Mouse (Mus musculus) left cerebral cortex, postnatal 14 days (tissue): ENCODE results near the gene Cbl. TPM values are rescaled to one million over a fixed set of nuclear protein-coding genes. Genes with fewer than 3 reads are reported as not detected.
A peak's percentile ranks its signal among the peaks of the same experiment; 100 is the strongest.

Source experiments
- DNase-seq, 2 experiments: peaks; one replicate each; pipeline ENCODE4 v3.0.0; 2021 to 2022; ENCODE audit warnings: low spot score in 2 of 2, mixed read lengths in 1 of 2
- intact Hi-C: fragments of 180-260 bp; cut with DNase I; formaldehyde crosslinking; loops from one replicate; pipeline ENCODE4 v1.15.1; 2025
- total RNA-seq, 2 experiments: library from RNA; stranded (reverse); gene quantifications; 2 replicates each; pipeline ENCODE4 v1.2.3; 2021

Cbl gene
- total RNA-seq, 2 experiments from 2014 or later = 44.9 to 48.9 TPM

- no peak for DNase-seq
- intact Hi-C loops = no loop called here
These were observed 9.8 kb upstream of the Cbl start for GRCm38 (mm10) chr9:44243621-44244020.

DNA sequence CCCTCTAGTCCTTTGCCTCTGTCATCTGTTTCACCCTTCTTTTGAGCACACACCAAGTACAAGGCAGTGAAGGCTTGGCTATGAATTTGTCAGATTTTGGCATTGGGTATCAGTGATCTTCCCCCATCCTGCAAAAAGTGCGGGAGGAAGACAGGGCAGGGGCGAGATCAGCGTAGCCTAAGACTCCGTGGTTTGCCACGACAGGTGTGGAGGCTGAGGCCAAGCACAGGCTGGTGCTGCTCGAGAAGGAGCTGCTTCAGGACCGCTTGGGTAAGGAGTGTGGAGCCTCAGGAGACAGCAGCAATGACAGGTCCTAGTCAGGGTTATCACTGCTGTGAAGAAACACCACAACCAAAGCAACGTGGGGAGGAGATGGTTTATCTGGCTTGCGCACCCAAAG is 7.6 kb upstream of the Cbl start:
- intact Hi-C loops = no loop called here
- DNase-seq = no peak

- intact Hi-C loops = no loop called here
- DNase-seq = no peak
These were observed 7.1 kb upstream of the Cbl start for GRCm38 (mm10) chr9:44240911-44241310.

DNA sequence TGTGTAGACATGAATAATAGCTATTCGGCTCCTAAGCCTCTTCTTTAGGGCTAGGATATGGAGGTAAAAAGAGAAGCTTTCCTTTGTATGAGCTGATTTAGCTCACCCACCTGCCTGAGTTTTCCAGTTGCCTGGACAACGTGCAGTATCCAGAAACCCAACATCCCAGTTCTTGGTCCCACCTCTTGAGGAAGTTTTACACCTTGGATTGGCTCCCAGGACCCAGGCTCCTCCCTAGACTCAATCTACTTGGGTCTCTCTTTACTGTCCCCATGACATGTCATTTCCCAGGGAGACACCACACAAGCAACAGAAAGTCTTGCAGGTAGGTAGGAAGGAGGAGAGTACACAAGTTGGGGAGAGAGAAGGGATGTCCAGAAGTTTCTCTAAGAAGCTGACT is 6.5 kb upstream of the Cbl start, which contains the start of gene Ccdc153:
Gene Ccdc153, plus strand, starts transcription at position 278 of the 400 bp plus-strand sequence.
- intact Hi-C loops = no loop called here

GRCm38 (mm10) chr9:44239447-44239846 is 5.6 kb upstream of the Cbl start:
- intact Hi-C loops = loop anchor here (2.0 to 10.0 kb wide), 4 partner anchors 29 to 255 kb away; partner anchors contain the start of gene Nlrx1
- DNase-seq = peak; percentile 50 to 63

More for the DNA sequence above, 6.5 kb upstream of the Cbl start, which contains the start of gene Ccdc153:
- peak in 1 of 2 experiments; percentile 55 for DNase-seq

- intact Hi-C loops = loop anchor here (2.0 to 10.0 kb wide), 4 partner anchors 30 to 254 kb away; partner anchors contain the start of gene Nlrx1
- no peak for DNase-seq
These were observed 4.8 kb upstream of the Cbl start for GRCm38 (mm10) chr9:44238501-44239190.

DNA sequence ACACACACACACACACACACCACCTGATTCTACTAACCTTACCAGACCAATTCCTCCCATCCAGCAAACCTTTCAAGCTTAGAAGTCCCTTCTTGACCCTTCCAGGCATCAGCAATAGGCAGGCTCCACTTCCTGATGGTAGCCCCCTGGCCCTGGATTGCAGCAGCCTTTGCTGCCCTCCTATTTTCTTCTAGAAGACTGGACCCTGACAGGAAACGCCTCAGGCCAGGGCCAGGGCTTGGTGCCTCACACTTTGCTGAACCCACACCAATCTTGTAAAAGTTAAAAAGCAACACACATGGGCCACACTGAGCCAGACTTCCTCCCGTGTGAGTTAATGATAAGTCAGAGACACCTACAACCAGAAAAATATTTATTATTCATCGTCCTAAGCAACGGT is 3.3 kb upstream of the Cbl start:
- intact Hi-C loops = loop anchor here (10.0 kb wide), 3 partner anchors 52 to 252 kb away; no protein-coding TSS in a partner anchor
- DNase-seq = no peak

DNA sequence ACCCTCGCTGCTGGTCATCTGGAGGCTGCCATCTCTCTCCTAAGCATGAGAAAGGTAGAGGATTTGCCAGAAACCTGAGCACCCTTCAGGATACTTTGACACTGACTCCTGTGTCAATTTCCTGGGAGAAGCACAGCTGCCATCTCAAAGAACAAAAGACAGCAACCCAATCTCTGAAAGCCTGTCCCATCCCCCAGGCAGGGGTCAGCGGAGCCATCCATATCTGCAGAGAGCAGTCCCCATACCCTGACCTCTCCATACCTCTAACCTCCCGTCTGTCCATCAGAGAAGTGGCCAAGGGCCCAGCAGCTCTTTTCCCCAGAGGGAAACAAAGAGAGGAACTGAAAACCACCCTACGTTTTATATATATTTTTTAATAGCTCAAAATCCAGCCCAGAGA is 2.8 kb upstream of the Cbl start:
- no peak for DNase-seq
- intact Hi-C loops = loop anchor here (10.0 kb wide), 3 partner anchors 52 to 252 kb away; no protein-coding TSS in a partner anchor

- peak; percentile 42 to 46 for DNase-seq
- intact Hi-C loops = loop anchor here (10.0 kb wide), 3 partner anchors 50 to 250 kb away; no protein-coding TSS in a partner anchor
These were observed 904 bp upstream of the Cbl start for GRCm38 (mm10) chr9:44234479-44235427.

DNA sequence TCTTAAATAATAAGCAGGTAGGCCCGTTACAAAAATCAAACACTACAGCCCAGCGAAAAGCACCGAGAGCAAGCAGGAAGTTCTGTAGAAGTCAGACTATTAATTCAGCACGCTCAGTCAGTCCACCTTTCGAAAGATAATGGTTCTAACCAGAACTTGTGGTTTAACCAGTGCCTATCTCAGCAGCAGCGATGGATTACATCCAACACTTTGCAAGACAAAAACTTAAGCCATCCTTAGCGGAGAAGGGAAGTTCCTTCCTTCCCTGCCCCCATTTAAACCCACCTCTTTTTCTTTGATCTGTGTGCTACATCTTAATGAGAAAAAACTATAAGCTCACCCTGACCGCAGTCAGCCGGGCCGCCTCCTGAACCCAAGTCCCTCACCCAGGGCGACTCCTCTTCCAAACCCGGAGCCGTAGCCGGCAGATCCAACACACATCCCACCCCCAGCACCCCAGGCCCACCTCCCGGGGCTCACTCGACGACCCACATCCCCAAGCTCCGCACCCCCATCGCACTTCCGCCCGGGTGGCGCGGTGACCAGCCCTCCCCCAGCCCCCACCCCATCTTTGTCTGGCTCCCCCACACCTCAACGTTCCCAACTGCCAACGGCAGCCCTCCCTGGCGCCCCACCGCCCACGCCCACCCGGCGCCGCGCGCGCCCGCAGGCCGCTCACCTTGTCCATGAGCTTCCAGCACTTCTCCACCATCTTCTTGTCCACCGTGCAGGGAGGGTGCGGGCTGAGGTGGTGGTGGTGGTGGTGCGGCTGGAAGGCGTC is 638 bp downstream of the Cbl start:
- DNase-seq = no peak
- intact Hi-C loops = loop anchor here (10.0 kb wide), 3 partner anchors 48 to 248 kb away; no protein-coding TSS in a partner anchor

DNA sequence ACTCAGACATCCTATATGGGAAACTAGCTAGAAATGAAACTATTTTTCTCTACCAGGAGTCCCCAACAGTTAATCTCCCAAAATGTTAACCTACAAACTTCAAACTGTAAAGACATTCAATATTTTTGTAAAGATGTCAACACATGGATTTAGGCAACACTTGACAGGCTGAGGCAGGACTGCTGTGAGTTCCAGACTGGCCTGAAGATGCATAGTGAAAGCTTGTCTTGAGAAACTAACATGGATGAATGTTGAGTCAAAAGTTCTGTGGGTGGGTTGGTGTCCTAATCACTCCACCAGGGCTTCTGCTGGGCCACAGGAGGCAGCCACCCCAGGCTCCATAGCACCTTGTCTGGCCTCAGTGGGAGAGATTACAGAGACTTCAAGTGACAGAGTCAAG is 2.2 kb downstream of the Cbl start:
- intact Hi-C loops = loop anchor here (10.0 kb wide), 3 partner anchors 47 to 247 kb away; no protein-coding TSS in a partner anchor

GRCm38 (mm10) chr9:44225993-44226392 is 7.9 kb downstream of the Cbl start:
- intact Hi-C loops = no loop called here
- peak; percentile 19 to 51 for DNase-seq

More for the DNA sequence above, 2.2 kb downstream of the Cbl start:
- no peak for DNase-seq

- intact Hi-C loops = no loop called here
- DNase-seq = no peak
These were observed 20.3 kb downstream of the Cbl start for GRCm38 (mm10) chr9:44213538-44213937.

GRCm38 (mm10) chr9:44212406-44212805 is 21.4 kb downstream of the Cbl start:
- no peak for DNase-seq
- intact Hi-C loops = no loop called here

DNA sequence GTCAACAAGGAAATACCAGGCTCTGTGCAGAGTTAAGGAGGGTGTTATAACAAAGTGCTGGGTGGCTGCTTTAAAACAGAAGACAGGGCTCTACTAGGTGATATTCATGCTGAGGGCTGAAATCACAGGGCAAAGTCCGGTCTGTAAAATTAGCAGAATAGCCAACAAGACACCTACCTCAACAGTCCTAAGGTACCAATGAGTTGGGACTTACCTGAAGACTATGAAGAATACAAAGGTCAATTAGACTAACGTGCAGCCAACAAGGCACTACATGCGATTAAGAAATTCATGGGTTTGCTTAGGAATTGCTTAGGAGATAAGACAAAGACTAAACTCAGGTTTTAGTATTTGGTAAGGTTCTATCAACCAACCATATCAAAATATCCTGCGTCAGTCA is 24.4 kb downstream of the Cbl start:
- intact Hi-C loops = no loop called here
- no peak for DNase-seq

GRCm38 (mm10) chr9:44207840-44208239 is 26.0 kb downstream of the Cbl start:
- intact Hi-C loops = no loop called here
- no peak for DNase-seq

DNA sequence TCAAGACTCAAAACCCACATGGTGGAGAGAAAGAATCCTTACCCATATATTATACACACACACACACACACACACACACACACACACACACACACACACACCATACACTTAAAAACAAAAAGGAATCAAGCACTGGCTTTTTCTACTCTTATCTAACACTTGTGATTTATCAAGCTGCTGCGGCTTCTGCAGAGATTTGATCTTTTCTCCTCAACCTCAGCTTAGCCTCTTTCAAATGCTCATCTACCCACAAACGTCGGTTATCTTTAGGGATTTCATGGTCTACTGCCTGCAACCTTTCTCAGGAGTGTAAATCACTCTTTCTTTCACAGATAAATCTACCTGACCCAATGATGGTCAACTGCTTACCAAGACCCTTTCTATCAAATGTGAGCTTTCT is 33.4 kb downstream of the Cbl start:
- intact Hi-C loops = no loop called here
- DNase-seq = no peak

DNA sequence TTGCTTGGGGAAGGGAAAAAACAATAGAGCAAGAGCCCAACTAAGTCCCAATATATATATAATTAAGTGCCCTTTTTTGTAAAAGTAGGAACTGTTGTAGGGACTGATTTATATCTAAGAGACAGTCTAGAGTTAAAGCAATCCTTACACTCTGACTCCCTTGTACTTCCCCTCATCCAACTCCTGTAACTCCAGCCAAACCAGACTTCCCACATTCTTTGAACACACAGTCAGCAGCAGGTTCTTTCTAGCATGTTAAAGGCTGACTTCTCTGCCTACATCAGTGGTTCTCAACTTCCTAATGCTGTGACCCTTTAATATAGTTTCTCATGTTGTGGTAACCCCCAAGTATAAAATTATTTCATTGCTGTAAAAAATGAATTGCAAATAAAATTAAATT is 34.3 kb downstream of the Cbl start:
- DNase-seq = no peak
- intact Hi-C loops = no loop called here

DNA sequence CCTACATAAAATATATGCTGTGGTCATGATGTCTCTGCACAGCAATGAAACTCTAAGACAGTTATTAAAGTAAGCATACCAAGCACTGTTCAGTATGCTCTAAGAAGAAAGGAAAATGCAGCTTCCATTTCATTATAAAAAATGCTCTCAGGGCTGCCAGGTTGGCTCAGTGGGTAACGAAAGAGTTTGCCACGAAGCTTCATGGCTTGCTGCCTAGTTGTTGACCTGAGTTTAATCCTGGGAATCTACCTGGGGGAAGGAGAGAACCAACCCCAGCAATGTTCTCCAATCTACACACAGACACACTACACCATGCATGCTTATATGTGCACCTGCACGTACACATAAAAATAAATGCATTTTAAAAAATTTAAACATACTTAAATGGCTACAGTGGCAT is 34.7 kb downstream of the Cbl start:
- intact Hi-C loops = no loop called here
- DNase-seq = no peak
